Mouse (Mus musculus) brain, adult 10 weeks (tissue): ENCODE measurements around the gene Olfr91. TPM values are rescaled to one million over a fixed set of nuclear protein-coding genes. Genes with fewer than 3 reads are reported as not detected.

Experiments used
- polyA plus RNA-seq: library from polyadenylated mRNA; stranded (reverse); fragments of 350-450 nt; fragmentation: Illumina TruSeq; extraction: RNeasy Lipid Tissue Mini Kit (QIAGEN cat#74804); gene quantifications from one replicate; pipeline ENCODE4 v1.2.3, GENCODE M21; 2015; ENCODE audit warnings: low read depth, low replicate concordance

Olfr91 gene
- polyA plus RNA-seq = not detected

GRCm38 (mm10) chr17:37098178-37098577, at the start of gene Olfr91:
TSS of gene Olfr91 (minus strand) at chr17:37098278.

GRCm38 (mm10) chr17:37119988-37120387, 21.9 kb upstream of the Olfr91 start, which contains the start of gene Olfr92:
TSS of gene Olfr92 (minus strand) at chr17:37120088.

GRCm38 (mm10) chr17:37088399-37088798, 9.7 kb downstream of the Olfr91 start, which contains the start of gene Olfr90:
TSS of gene Olfr90 (minus strand) at chr17:37088499.

GRCm38 (mm10) chr17:37045611-37046311, 52.3 kb downstream of the Olfr91 start, which contains the start of gene Gabbr1:
TSS of gene Gabbr1 (plus strand) at chr17:37045966.

Other genes with a start within 250 kb of the Olfr91 start
- gene Trim15, start 231.1 kb downstream of the Olfr91 start, polyA plus RNA-seq = not detected
- gene Trim10, start 228.7 kb downstream of the Olfr91 start, polyA plus RNA-seq = not detected
- 0.42 TPM for gene Trim40, start 208.2 kb downstream of the Olfr91 start, polyA plus RNA-seq
- gene Trim31, start 200.2 kb downstream of the Olfr91 start, polyA plus RNA-seq = not detected
- gene Rnf39, start 155.4 kb downstream of the Olfr91 start, polyA plus RNA-seq = 5.6 TPM
- 197 TPM for gene Ppp1r11, start 146.5 kb downstream of the Olfr91 start, polyA plus RNA-seq
- gene Znrd1, start 139.7 kb downstream of the Olfr91 start, polyA plus RNA-seq = 60.3 TPM
- 8.0 TPM for gene Znrd1as, start 139.7 kb downstream of the Olfr91 start, polyA plus RNA-seq
- 0.74 TPM for gene 2410137M14Rik, start 117.0 kb downstream of the Olfr91 start, polyA plus RNA-seq
- 1.2 TPM for gene H2-M5, start 108.7 kb downstream of the Olfr91 start, polyA plus RNA-seq
- 12.3 TPM for gene Zfp57, start 97.1 kb downstream of the Olfr91 start, polyA plus RNA-seq
- gene Mog, start 74.9 kb downstream of the Olfr91 start, polyA plus RNA-seq = 122 TPM
- 529 TPM for gene Gabbr1, start 52.3 kb downstream of the Olfr91 start, polyA plus RNA-seq
- gene Olfr90, start 9.8 kb downstream of the Olfr91 start, polyA plus RNA-seq = not detected
- not detected for gene Olfr92, start 21.8 kb upstream of the Olfr91 start, polyA plus RNA-seq
- not detected for gene Olfr93, start 63.2 kb upstream of the Olfr91 start, polyA plus RNA-seq
- gene Ubd, start 95.6 kb upstream of the Olfr91 start, polyA plus RNA-seq = not detected
- not detected for gene Olfr94, start 102.7 kb upstream of the Olfr91 start, polyA plus RNA-seq
- not detected for gene Olfr95, start 114.8 kb upstream of the Olfr91 start, polyA plus RNA-seq
- not detected for gene Olfr96, start 121.9 kb upstream of the Olfr91 start, polyA plus RNA-seq
- not detected for gene Olfr97, start 139.1 kb upstream of the Olfr91 start, polyA plus RNA-seq
- not detected for gene Olfr98, start 165.5 kb upstream of the Olfr91 start, polyA plus RNA-seq
- gene H2-M3, start 171.9 kb upstream of the Olfr91 start, polyA plus RNA-seq = 5.0 TPM
- not detected for gene Olfr99, start 185.2 kb upstream of the Olfr91 start, polyA plus RNA-seq
- gene Olfr101, start 206.0 kb upstream of the Olfr91 start, polyA plus RNA-seq = not detected
- gene Olfr102, start 218.8 kb upstream of the Olfr91 start, polyA plus RNA-seq = not detected
- not detected for gene Olfr103, start 241.4 kb upstream of the Olfr91 start, polyA plus RNA-seq